Mouse (Mus musculus) small intestine, adult 2 months (tissue): Measurements from ENCODE around the gene Rabac1. TPM values are rescaled to one million over a fixed set of nuclear protein-coding genes. Genes with fewer than 3 reads are reported as not detected.
A peak's percentile ranks its signal among the peaks of the same experiment; 100 is the strongest.

ENCODE experiments used
- H3K27ac ChIP-seq: fragments of 200-500 bp; 2 replicates; pipeline ENCODE4 v1.5.1; 2012; ENCODE audit warnings: low read depth, low read length, control low read depth, inconsistent platforms; ENCODE audit not compliant: insufficient read depth
- H3K27me3 ChIP-seq: fragments of 200-500 bp; 2 replicates; pipeline ENCODE4 v1.6.1; 2012; ENCODE audit warnings: mild to moderate bottlenecking, moderate library complexity, low read length, inconsistent platforms; ENCODE audit not compliant: control insufficient read depth, insufficient read depth
- H3K36me3 ChIP-seq: fragments of 200-500 bp; 2 replicates; pipeline ENCODE4 v1.6.1; 2012; ENCODE audit warnings: mild to moderate bottlenecking, low read length, control low read depth, inconsistent platforms; ENCODE audit not compliant: control insufficient read depth, insufficient read depth
- H3K4me1 ChIP-seq: fragments of 200-500 bp; 2 replicates; pipeline ENCODE4 v1.6.1; 2012; ENCODE audit warnings: low read length, inconsistent platforms, mixed read lengths; ENCODE audit not compliant: control insufficient read depth, insufficient read depth, insufficient read length
- H3K4me3 ChIP-seq: fragments of 200-500 bp; 2 replicates; pipeline ENCODE4 v1.5.1; 2012; ENCODE audit warnings: low read depth, mild to moderate bottlenecking, control low read depth, inconsistent platforms, low read length, moderate library complexity
- CTCF ChIP-seq: fragments of 200-500 bp; IDR thresholded peaks from 2 replicates; pipeline ENCODE4 v1.5.1; 2012; ENCODE audit warnings: low read depth, mild to moderate bottlenecking, control low read depth, inconsistent platforms, low read length, moderate library complexity, mixed read lengths; ENCODE audit not compliant: insufficient replicate concordance, insufficient read length; ENCODE audit errors: extremely low read depth
- POLR2A ChIP-seq: fragments of 200-500 bp; IDR thresholded peaks from 2 replicates; pipeline ENCODE4 v1.6.1; 2012; ENCODE audit warnings: low read depth, mild to moderate bottlenecking, control low read depth, inconsistent platforms, low read length, moderate library complexity
- WGBS: fragments of 180-500 bp; shearing (Covaris S2); methylation state at CpG from one replicate; pipeline ENCODE4 v1.1.7; 2018; 5-methylcytosine and 5-hydroxymethylcytosine counted together
- polyA plus RNA-seq: library from polyadenylated mRNA; depleted of rRNA; stranded (reverse); fragments of >200 nt; gene quantifications from 2 replicates; pipeline ENCODE4 v1.2.3, GENCODE M21; 2012; rRNA removed

The Rabac1 gene
- polyA plus RNA-seq = 262 and 282 TPM in 2 replicates

DNA sequence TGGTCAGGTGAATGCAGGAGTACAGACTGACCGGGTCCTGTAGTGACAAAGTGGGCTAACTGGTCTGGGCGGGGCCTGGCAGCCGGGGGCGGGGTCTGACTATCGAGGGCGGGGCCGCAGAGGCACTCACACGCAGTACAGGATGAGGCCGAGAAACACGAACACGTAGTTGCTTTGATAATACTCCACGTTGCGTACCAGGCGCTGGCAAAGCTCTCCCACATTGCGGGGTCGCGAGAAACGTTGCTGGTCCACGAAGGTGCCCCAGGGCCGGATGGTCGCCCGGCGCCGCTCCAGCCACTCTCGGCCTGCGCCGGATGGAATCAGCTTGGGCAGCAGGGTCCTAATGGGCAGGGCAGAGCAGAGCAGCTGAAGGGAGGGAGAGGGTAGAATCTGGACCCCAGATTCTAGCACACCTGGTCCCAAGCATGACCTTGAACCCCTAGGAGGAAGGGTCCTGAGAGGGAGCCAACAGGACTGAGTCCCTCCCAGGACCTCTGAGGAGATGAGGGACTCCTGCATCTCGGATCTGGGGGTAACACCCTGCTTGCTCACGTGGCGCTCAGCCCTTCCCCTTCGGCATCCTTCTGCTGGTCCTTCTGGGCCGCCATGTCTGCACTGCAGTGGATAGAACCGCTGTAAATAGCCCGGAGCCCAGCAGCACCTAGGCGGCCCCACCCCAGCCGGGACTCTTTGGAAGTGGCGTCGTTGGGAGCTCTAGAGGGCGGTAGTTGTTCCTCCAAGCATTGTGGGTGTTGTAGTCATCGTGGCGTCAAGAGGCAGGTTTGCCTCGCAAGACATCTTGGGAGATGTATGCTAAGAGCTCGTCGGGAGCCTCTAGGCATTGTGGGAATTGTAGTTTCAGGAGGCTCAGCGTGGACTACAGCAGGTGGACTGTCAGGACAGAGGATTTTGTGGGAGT is at the start of gene Rabac1:
Rabac1 (minus strand) TSS at position 783 of the 922 bp plus-strand sequence.
- no peaks in the 10 kb centered on the region for H3K27me3 ChIP-seq
- under 1% methylated on average over 45 of the region's 45 CpGs for WGBS
- peak within 1 kb of the TSS; percentile 88 for H3K4me3 ChIP-seq
- peak within 1 kb of the TSS; percentile 93 for H3K27ac ChIP-seq
- peaks cover 9% of the 10 kb centered on the region for H3K36me3 ChIP-seq
- H3K4me1 ChIP-seq = 0 out of 2 replicates have a peak, but pooled peaks cover 2% of the 10 kb centered on the region
- peak; percentile 89 for TF ChIP-seq POLR2A
- peak; percentile 35; the same call in 1 of the 2 replicates for TF ChIP-seq CTCF

GRCm38 (mm10) chr7:25011592-25011991 is 39.0 kb upstream of the Rabac1 start:
- Histone ChIP-seq H3K27ac (no peak overlapping the region), H3K36me3 (no peaks in the 10 kb centered on the region), H3K4me1 (peaks cover 2% of the 10 kb centered on the region; the same call in 1 of the 2 replicates), H3K4me3 (no peak overlapping the region), H3K27me3 (peaks cover 24% of the 10 kb centered on the region)
- TF ChIP-seq POLR2A = no peak
- TF ChIP-seq CTCF = no peak
- 84% methylated on average over 7 of the region's 7 CpGs for WGBS

DNA sequence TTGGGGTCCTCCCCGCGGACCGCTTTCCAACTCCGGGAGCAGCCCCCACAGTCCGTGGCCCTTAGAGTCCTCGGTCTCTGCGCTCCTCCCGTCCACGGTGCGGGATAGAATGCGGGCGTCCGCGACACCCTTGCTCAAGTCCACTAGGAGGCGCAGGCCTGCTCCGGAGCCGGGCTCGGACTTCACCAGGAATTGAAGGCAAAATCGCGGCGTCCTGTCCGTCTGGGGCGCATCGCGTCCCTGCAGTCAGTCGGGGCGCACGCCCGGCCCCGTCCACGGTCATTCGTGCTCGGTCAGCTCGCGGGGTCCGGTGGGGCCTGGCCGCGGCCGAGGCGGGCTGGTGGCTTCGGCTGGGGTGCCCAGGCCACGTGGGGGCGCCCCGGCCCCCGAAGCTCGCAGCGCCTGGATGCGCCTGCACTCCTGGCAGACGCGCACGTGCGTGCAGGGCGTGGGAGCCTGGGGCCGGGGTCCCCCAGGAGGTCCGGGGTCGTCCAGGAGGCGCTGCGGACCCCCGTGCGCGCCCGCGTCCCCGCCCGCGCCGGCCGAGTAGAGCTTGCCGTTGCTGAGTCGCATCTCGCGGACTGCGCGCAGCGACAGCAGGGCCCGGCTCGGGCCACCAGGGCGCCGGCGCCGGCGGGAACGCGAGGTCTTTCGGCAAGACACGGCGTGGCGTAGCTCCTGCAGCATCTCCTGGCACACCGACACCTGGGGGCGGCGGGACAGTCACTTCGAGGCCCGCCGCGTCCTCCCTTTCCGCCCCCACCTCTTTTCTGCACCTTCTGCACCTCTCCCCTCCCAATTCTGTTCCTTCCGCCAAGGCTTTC is 37.7 kb upstream of the Rabac1 start:
- Histone ChIP-seq H3K36me3 (no peaks in the 10 kb centered on the region), H3K4me3 (peak overlapping the region; percentile 54), H3K4me1 (peaks cover 2% of the 10 kb centered on the region; the same call in 1 of the 2 replicates), H3K27ac (no peak overlapping the region), H3K27me3 (peaks cover 33% of the 10 kb centered on the region)
- no peak for TF ChIP-seq POLR2A
- peak; percentile 45; the same call in 1 of the 2 replicates for TF ChIP-seq CTCF
- 6% methylated on average over 92 of the region's 97 CpGs for WGBS

DNA sequence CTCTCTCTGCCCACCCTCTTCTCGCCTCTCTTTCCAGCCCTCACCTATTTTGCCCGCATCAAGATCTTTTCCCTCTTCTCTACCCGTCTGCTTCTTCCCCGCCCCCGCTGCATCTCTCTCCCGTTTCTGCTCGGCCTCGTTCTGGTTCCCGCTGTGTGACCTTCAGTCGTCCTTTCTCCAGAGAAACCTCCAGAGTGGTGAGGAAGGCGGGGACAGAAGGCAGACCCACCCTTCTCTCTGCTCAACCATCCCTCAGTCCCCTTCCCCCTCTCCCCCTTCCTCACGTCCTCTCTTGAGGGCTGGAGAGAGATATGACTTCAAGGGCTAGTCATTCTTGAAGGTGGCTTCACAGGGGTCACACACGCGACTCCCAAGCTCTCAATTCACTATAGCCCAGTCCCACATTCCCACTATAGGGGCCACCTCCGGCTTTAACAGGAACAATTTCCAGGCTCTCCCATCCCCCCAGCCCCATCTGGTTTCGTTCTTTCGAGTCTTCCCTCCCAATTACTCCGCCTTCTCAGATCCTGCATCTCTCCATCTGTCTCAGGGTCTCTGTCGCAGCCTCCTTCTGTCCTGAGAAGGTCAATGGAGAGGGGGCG is 36.6 kb upstream of the Rabac1 start:
- 22% methylated on average over 20 of the region's 20 CpGs for WGBS
- H3K27me3 ChIP-seq = peaks cover 33% of the 10 kb centered on the region
- H3K4me3 ChIP-seq = no peak overlapping the region
- H3K36me3 ChIP-seq = no peaks in the 10 kb centered on the region
- TF ChIP-seq POLR2A = no peak
- no peak for TF ChIP-seq CTCF
- peaks cover 2% of the 10 kb centered on the region; the same call in 1 of the 2 replicates for H3K4me1 ChIP-seq
- H3K27ac ChIP-seq = no peak overlapping the region

GRCm38 (mm10) chr7:25008635-25009034 is 36.1 kb upstream of the Rabac1 start:
- 3% methylated on average over 17 of the region's 17 CpGs for WGBS
- TF ChIP-seq CTCF = no peak
- no peak for TF ChIP-seq POLR2A
- Histone ChIP-seq H3K27me3 (peaks cover 33% of the 10 kb centered on the region), H3K4me1 (peaks cover 2% of the 10 kb centered on the region; the same call in 1 of the 2 replicates), H3K27ac (no peak overlapping the region), H3K4me3 (no peak overlapping the region), H3K36me3 (no peaks in the 10 kb centered on the region)

DNA sequence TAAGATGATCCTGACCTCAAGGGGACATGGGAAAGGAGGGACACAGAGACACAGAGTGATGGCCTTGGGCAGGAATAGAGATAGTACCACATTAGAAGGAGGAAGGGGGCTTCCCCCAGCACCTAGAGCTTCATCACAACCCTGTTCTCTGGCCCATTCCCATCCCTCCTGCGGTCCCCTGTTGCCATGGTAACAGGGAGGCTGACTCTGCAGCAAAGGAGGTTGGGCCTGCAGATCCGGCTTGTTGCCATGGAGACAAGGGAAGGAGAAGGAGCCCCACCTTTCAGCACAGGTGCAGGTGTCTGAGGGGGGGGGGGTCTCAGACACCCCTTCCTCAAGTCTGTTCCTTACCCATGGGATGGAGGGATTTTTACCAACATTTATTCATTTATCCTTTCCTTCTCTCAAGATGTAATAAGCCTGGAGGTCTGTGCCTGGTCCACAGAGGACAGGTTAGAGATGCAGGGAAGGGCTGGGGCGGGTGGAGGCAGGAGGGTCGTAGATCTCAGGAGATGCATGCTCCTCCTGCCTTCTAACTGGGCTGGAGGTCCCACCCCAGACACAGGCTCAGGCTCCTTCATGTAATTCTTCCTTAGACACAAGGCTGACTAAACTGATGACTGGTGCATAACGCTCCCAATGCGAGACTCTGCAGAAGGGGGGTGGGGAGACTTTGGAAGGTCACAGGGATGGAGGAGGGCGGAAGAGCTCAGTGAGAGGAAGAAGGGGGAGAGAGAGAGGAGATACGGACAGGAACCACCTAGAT is 35.2 kb upstream of the Rabac1 start:
- H3K27ac ChIP-seq = no peak overlapping the region
- WGBS = 31% methylated on average over 8 of the region's 8 CpGs
- H3K36me3 ChIP-seq = no peaks in the 10 kb centered on the region
- H3K4me3 ChIP-seq = no peak overlapping the region
- H3K4me1 ChIP-seq = peaks cover 2% of the 10 kb centered on the region; the same call in 1 of the 2 replicates
- TF ChIP-seq CTCF (no peak), POLR2A (no peak)
- H3K27me3 ChIP-seq = peaks cover 33% of the 10 kb centered on the region
